Mouse (Mus musculus) ES-E14 (cell line): ENCODE results near the gene Itga3.

ENCODE experiments used
- CHD2 ChIP-seq: IDR thresholded peaks from 2 replicates; pipeline ENCODE4 v1.6.1; 2014; ENCODE audit warnings: mild to moderate bottlenecking, low read depth, low read length, inconsistent platforms
- HCFC1 ChIP-seq: IDR thresholded peaks from 2 replicates; pipeline ENCODE4 v1.6.1; 2012; ENCODE audit warnings: low read length, inconsistent platforms, borderline replicate concordance; ENCODE audit not compliant: insufficient read depth
- MAFK ChIP-seq: IDR thresholded peaks from 2 replicates; pipeline ENCODE4 v1.6.1; 2014; ENCODE audit warnings: mild to moderate bottlenecking, low read depth, low read length, inconsistent platforms; ENCODE audit not compliant: insufficient read depth
- ZC3H11A ChIP-seq: IDR thresholded peaks from 2 replicates; pipeline ENCODE4 v1.6.1; 2012; ENCODE audit warnings: low read depth, mild to moderate bottlenecking, inconsistent platforms, low read length, borderline replicate concordance

DNA sequence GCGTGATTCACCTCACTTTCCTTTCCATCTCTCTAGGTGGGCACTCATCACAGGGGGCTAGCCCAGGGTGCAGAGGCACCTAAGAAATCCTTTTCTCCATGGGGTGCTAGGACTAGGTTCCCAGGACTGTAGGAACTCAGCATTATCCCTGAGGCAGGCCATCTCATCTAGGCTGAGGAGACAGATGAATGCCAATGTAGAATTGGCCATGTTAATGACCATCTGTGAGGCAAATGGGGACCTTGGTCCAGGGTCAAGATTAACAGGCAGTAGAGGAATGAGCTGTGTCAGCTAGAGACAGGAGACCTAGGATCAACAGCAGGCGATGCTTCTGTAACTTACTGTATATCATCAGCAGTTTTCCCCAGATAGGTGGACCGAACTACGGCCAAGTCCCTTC lies 36.8 kb downstream of the Itga3 start:
- TF ChIP-seq CHD2 (no peak), ZC3H11A (no peak), MAFK (no peak), HCFC1 (no peak)
